Mouse (Mus musculus) liver, adult 2 months (tissue): Measurements from ENCODE around the gene Cyp11a1. TPM values are rescaled to one million over a fixed set of nuclear protein-coding genes. Genes with fewer than 3 reads are reported as not detected.

ENCODE experiments used
- DNase-seq: peaks from one replicate; pipeline ENCODE4 v3.0.0-alpha.2; 2011; ENCODE audit warnings: low read depth, low spot score; ENCODE audit errors: extremely low read depth
- H3K27ac ChIP-seq: fragments of 200-500 bp; replicated peaks from 2 replicates; pipeline ENCODE4 v1.5.1; 2012; ENCODE audit warnings: low read depth, mild to moderate bottlenecking, control low read depth, inconsistent platforms, low read length; ENCODE audit not compliant: insufficient read depth
- H3K27me3 ChIP-seq: fragments of 200-500 bp; 2 replicates; pipeline ENCODE4 v1.6.1; 2012; ENCODE audit warnings: mild to moderate bottlenecking, moderate library complexity, low read length, inconsistent platforms; ENCODE audit not compliant: control insufficient read depth, insufficient read depth
- H3K36me3 ChIP-seq: fragments of 200-500 bp; 2 replicates; pipeline ENCODE4 v1.6.1; 2012; ENCODE audit warnings: low read length, inconsistent platforms; ENCODE audit not compliant: control insufficient read depth, insufficient read depth
- H3K4me1 ChIP-seq: fragments of 200-500 bp; 2 replicates; pipeline ENCODE4 v1.6.1; 2011; ENCODE audit warnings: low read length; ENCODE audit not compliant: control insufficient read depth, insufficient read depth
- H3K4me3 ChIP-seq: fragments of 200-500 bp; 2 replicates; pipeline ENCODE4 v1.5.1; 2011; ENCODE audit warnings: low read depth, mild to moderate bottlenecking, control low read depth, low read length, moderate library complexity; ENCODE audit not compliant: insufficient read depth
- H3K79me2 ChIP-seq: fragments of 200-500 bp; 2 replicates; pipeline ENCODE4 v1.6.1; 2012; ENCODE audit warnings: inconsistent platforms, mild to moderate bottlenecking, low read length, moderate library complexity; ENCODE audit not compliant: control insufficient read depth, insufficient read depth
- H3K9ac ChIP-seq: fragments of 200-500 bp; 2 replicates; pipeline ENCODE4 v1.6.1; 2012; ENCODE audit warnings: low read depth, mild to moderate bottlenecking, control low read depth, inconsistent platforms, low read length
- CTCF ChIP-seq: fragments of 200-500 bp; IDR thresholded peaks from 2 replicates; pipeline ENCODE4 v1.5.1; 2011; ENCODE audit warnings: low read depth, low read length, control low read depth
- POLR2A ChIP-seq: fragments of 200-500 bp; IDR thresholded peaks from 2 replicates; pipeline ENCODE4 v1.6.1; 2011; ENCODE audit warnings: low read length, control low read depth; ENCODE audit not compliant: insufficient read depth; ENCODE audit errors: extremely low read depth
- WGBS: fragments of 180-500 bp; shearing (Covaris S2); methylation state at CpG from one replicate; pipeline ENCODE4 v1.1.7; 2018; 5-methylcytosine and 5-hydroxymethylcytosine counted together
- polyA plus RNA-seq: library from polyadenylated mRNA; depleted of rRNA; stranded (reverse); fragments of >200 nt; gene quantifications from 2 replicates; pipeline ENCODE4 v1.2.3, GENCODE M21; 2012
- total RNA-seq: library from RNA; depleted of rRNA; stranded (reverse); fragments of >200 nt; gene quantifications from 2 replicates; pipeline ENCODE4 v1.2.3, GENCODE M21; 2014

The Cyp11a1 gene
- total and polyA plus RNA-seq, 2 experiments = not detected

DNA sequence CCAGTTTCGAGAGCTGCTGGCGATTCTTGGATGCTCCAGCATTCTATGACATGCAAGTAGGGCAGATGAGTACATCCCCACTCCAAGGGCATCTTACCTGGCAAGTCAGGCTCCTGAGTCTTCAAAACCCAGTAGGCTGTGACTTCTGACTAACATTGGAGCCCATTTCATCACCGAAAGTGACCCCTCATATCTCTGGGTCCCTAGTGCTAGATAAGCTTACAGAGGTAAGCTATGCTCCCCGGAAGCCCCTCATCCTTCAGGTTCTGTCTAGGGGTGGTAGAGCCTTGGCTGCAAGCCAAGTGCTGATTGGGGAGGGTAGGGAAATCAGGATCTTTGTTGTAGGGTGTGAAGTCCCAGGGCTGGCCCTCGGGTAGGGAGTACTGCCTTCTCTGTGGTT lies 22.6 kb downstream of the Cyp11a1 start:
- TF ChIP-seq CTCF (no peak), POLR2A (no peak)
- no peaks in the 10 kb centered on the region for H3K79me2 ChIP-seq
- H3K4me1 ChIP-seq = no peaks in the 10 kb centered on the region
- H3K36me3 ChIP-seq = no peaks in the 10 kb centered on the region
- H3K4me3 ChIP-seq = no peak overlapping the region
- no peaks in the 10 kb centered on the region for H3K27me3 ChIP-seq
- 59% methylated on average over 5 of the region's 5 CpGs for WGBS
- H3K9ac ChIP-seq = no peak overlapping the region
- no peak for DNase-seq
- H3K27ac ChIP-seq = no peak overlapping the region

DNA sequence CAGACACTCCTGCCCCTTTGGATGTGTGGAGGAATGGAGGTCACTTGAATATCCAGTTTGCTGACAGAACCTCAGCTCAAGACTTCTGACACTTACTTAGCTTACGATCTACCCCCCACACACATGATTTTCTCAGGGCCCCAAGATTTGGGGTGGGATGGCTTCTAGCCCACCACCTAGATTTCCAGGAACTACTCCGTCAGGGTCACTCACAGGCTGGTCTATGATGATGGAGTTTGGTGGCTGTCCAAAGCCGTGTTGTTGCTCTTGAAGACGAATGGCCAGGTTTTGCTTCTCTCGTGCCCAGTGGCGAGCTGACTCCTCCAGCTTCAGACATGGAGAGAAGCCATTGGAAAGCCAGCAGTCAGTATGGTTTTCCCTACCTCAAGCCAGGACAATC lies 23.4 kb downstream of the Cyp11a1 start:
- Histone ChIP-seq H3K4me1 (no peaks in the 10 kb centered on the region), H3K4me3 (no peak overlapping the region), H3K36me3 (no peaks in the 10 kb centered on the region), H3K27ac (no peak overlapping the region), H3K9ac (no peak overlapping the region), H3K79me2 (no peaks in the 10 kb centered on the region), H3K27me3 (no peaks in the 10 kb centered on the region)
- DNase-seq = no peak
- 86% methylated on average over 6 of the region's 6 CpGs for WGBS
- TF ChIP-seq CTCF = no peak

GRCm38 (mm10) chr9:58031895-58032294 lies 25.7 kb downstream of the Cyp11a1 start:
- no peaks in the 10 kb centered on the region for H3K4me1 ChIP-seq
- no peak for DNase-seq
- no peak for TF ChIP-seq CTCF
- TF ChIP-seq POLR2A = no peak
- no peaks in the 10 kb centered on the region for H3K79me2 ChIP-seq
- no peak overlapping the region for H3K27ac ChIP-seq
- H3K27me3 ChIP-seq = no peaks in the 10 kb centered on the region
- H3K36me3 ChIP-seq = no peaks in the 10 kb centered on the region
- 52% methylated on average over 5 of the region's 5 CpGs for WGBS
- H3K9ac ChIP-seq = no peak overlapping the region
- H3K4me3 ChIP-seq = no peak overlapping the region

GRCm38 (mm10) chr9:58035519-58035918 lies 29.3 kb downstream of the Cyp11a1 start:
- Histone ChIP-seq H3K27me3 (no peaks in the 10 kb centered on the region), H3K27ac (no peak overlapping the region), H3K79me2 (no peaks in the 10 kb centered on the region), H3K36me3 (no peaks in the 10 kb centered on the region), H3K4me3 (no peak overlapping the region), H3K4me1 (no peaks in the 10 kb centered on the region), H3K9ac (no peak overlapping the region)
- DNase-seq = no peak
- TF ChIP-seq POLR2A (no peak), CTCF (no peak)
- 79% methylated on average over 2 of the region's 2 CpGs for WGBS

DNA sequence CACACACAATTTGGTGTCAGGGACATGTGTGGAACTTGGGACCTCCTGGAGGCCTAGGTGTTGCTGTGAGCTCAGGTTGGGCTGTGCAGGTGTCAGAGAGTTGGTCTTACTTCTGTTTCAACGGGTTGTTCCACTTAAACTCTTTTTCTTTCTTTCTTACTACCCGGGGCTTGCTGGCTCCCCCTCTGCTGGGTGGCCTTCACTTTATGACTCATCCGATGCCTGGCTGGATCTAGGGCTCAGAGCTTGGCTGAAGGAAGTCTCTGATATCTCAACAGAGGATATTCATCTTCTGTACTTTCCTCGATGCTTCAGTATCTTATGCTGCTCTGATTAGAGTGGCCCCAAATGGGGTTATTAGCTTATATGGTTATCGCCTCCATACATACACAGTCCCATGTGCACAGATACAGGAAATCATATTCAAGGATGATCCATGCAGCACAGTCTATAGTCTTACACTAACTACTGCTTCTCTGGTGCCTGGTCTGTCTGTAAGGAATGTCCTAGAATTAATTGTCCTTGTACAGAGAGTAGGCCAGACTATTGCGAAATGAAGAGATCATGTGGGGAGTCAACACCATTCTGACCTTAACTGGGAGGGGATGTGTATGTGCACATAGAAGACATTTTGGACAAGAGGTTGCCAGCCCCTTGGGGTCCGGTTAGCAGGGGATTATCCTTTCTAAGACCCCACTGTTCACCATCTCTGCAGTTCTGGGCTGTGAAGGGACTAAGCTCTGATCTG lies 29.9 kb downstream of the Cyp11a1 start:
- Histone ChIP-seq H3K4me3 (no peak overlapping the region), H3K79me2 (no peaks in the 10 kb centered on the region), H3K9ac (no peak overlapping the region), H3K36me3 (no peaks in the 10 kb centered on the region), H3K27me3 (no peaks in the 10 kb centered on the region), H3K4me1 (no peaks in the 10 kb centered on the region), H3K27ac (no peak overlapping the region)
- WGBS = 63% methylated on average over 7 of the region's 7 CpGs
- TF ChIP-seq CTCF (no peak), POLR2A (no peak)
- DNase-seq = no peak

DNA sequence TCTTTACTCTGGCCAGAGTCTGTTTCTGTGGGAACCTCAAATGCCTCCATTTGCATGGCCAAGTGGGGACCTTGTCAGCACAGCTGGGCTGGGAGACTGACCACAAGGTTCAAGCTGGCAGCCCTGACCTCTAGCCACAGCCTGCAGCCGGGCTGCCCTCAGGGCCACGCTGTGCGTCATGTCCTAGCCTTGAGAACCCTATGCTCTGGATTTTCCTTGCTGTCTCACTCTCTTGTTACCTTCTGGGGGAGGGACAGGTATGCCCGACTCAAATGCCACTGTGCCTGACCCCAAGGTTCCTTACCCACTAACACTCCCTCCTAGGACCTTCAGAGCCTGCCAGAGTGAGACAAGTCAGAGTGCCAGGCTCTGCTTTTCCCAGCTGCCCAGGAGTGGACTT lies 30.8 kb downstream of the Cyp11a1 start:
- Histone ChIP-seq H3K27me3 (no peaks in the 10 kb centered on the region), H3K4me3 (no peak overlapping the region), H3K27ac (no peak overlapping the region), H3K79me2 (no peaks in the 10 kb centered on the region), H3K36me3 (no peaks in the 10 kb centered on the region), H3K9ac (no peak overlapping the region), H3K4me1 (no peaks in the 10 kb centered on the region)
- TF ChIP-seq CTCF (no peak), POLR2A (no peak)
- WGBS = 72% methylated on average over 4 of the region's 4 CpGs
- no peak for DNase-seq
